Mouse (Mus musculus): ENCODE measurements around the gene Sorcs3. TPM values are rescaled to one million over a fixed set of nuclear protein-coding genes. Genes with fewer than 3 reads are reported as not detected.

Gene Sorcs3
- polyA plus RNA-seq, 1 experiment from 2014 or later = 0.05 TPM

DNA sequence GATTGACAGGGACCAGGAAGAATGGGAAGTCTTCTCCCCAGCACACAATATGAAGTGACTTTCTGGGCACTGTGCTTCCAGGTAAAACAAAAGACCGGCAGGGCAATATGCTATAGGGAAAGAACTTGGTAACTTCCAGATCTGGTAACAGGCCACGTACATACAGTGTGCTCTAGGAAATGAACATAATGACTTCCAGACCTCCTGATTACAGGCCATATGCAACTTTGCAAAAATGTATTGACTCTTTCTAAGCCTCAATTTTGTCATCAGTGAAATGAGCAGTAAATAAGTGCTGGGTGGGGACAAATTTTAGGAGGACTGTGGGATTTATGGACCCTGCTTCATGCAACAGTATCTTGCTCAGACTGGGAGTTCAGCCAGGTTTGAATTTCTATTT, 88.4 kb downstream of the Sorcs3 start:
- ATAC-seq = no peak
- POLR2A ChIA-PET = no interaction called here
- CTCF ChIA-PET = no interaction called here
- TF ChIP-seq CTCF (IDR thresholded peaks at IDR 0.05) = no peak
- peaks cover 8% of the 10 kb centered on the region for H3K27me3 ChIP-seq
- in situ Hi-C loops (cut with MboI; ENCODE audit: low pct_unique_long_range_greater_than_20kb) = no loop called here
- DNase-seq (ENCODE audit: low read depth, low spot score) = no peak

DNA sequence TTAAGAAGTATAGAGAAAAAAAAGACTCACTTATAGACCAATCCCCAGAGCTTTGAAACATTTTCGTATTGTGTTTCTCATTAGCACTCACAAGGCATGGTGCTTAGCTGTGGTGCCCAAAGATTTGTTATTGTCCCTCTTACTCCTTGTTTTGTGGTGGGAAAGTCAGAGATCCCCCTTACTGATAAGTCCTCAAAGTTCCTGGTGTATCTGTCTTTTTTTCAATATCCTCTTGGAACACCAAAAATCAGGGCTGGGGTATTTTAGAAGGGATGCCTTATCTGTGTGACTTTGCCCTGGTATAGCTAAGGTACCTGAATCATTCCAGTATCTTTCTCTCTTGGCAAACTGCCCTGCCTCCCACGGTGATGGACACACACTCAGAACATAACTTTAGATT, 92.6 kb downstream of the Sorcs3 start:
- in situ Hi-C loops (cut with MboI; ENCODE audit: low pct_unique_long_range_greater_than_20kb) = no loop called here
- ChIA-PET CTCF (no interaction called here), POLR2A (no interaction called here)
- DNase-seq (ENCODE audit: low read depth, low spot score) = no peak
- H3K27me3 ChIP-seq = peaks cover 11% of the 10 kb centered on the region
- no peak for ATAC-seq
- TF ChIP-seq CTCF (IDR thresholded peaks at IDR 0.05) = no peak

GRCm38 (mm10) chr19:48300440-48301231, 94.8 kb downstream of the Sorcs3 start:
- DNase-seq (ENCODE audit: low read depth, low spot score) (no peak), ATAC-seq (no peak)
- in situ Hi-C loops (cut with MboI; ENCODE audit: low pct_unique_long_range_greater_than_20kb) = no loop called here
- H3K27me3 ChIP-seq = peaks cover 11% of the 10 kb centered on the region
- CTCF ChIA-PET = no interaction called here
- no peak for TF ChIP-seq CTCF (IDR thresholded peaks at IDR 0.05)
- POLR2A ChIA-PET = no interaction called here

GRCm38 (mm10) chr19:48301300-48301699, 95.5 kb downstream of the Sorcs3 start:
- no peak for ATAC-seq
- no peak for TF ChIP-seq CTCF (IDR thresholded peaks at IDR 0.05)
- POLR2A ChIA-PET = no interaction called here
- no peak for DNase-seq (ENCODE audit: low read depth, low spot score)
- peaks cover 11% of the 10 kb centered on the region for H3K27me3 ChIP-seq
- in situ Hi-C loops (cut with MboI; ENCODE audit: low pct_unique_long_range_greater_than_20kb) = no loop called here
- CTCF ChIA-PET = no interaction called here

- CTCF ChIA-PET = interaction anchor here (1.0 kb wide), 1 partner anchor 17 kb away, joined by 4 read pairs; no protein-coding TSS in a partner anchor
- POLR2A ChIA-PET = no interaction called here
- H3K27me3 ChIP-seq = peaks cover 4% of the 10 kb centered on the region
- DNase-seq (ENCODE audit: low read depth, low spot score) (no peak), ATAC-seq (no peak)
- TF ChIP-seq CTCF (IDR thresholded peaks at IDR 0.05) = no peak
- in situ Hi-C loops (cut with MboI; ENCODE audit: low pct_unique_long_range_greater_than_20kb) = no loop called here
Observed at GRCm38 (mm10) chr19:48308341-48308740, 102.5 kb downstream of the Sorcs3 start.

GRCm38 (mm10) chr19:48309531-48310337, 103.9 kb downstream of the Sorcs3 start:
- CTCF ChIA-PET = no interaction called here
- DNase-seq (ENCODE audit: low read depth, low spot score) (no peak), ATAC-seq (no peak)
- POLR2A ChIA-PET = no interaction called here
- peaks cover 8% of the 10 kb centered on the region for H3K27me3 ChIP-seq
- in situ Hi-C loops (cut with MboI; ENCODE audit: low pct_unique_long_range_greater_than_20kb) = no loop called here
- TF ChIP-seq CTCF (IDR thresholded peaks at IDR 0.05) = no peak

DNA sequence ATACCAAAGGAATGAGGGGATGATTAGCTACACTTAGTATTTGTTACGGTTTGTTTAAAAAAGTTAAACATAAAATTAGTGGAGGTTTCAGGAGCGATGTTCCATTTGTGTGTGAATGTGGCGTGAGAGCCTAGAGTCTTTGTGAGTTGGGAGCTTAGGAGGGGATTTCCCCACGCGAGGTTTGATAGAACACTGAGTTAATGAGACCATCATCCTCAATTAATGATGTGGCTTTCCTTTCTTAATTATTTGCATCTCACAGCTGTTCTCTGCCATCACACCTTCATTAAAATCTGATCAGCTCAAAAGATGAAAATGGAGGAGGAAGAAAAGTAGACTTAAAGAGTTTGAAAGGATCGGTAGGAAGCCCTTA, 104.5 kb downstream of the Sorcs3 start:
- H3K27me3 ChIP-seq = peaks cover 14% of the 10 kb centered on the region
- ATAC-seq = no peak
- TF ChIP-seq CTCF (IDR thresholded peaks at IDR 0.05) = no peak
- no peak for DNase-seq (ENCODE audit: low read depth, low spot score)
- ChIA-PET POLR2A (no interaction called here), CTCF (no interaction called here)
- in situ Hi-C loops (cut with MboI; ENCODE audit: low pct_unique_long_range_greater_than_20kb) = no loop called here

GRCm38 (mm10) chr19:48313776-48314175, 108.0 kb downstream of the Sorcs3 start:
- ChIA-PET POLR2A (no interaction called here), CTCF (no interaction called here)
- H3K27me3 ChIP-seq = peaks cover 36% of the 10 kb centered on the region
- in situ Hi-C loops (cut with MboI; ENCODE audit: low pct_unique_long_range_greater_than_20kb) = no loop called here
- DNase-seq (ENCODE audit: low read depth, low spot score) (no peak), ATAC-seq (no peak)
- TF ChIP-seq CTCF (IDR thresholded peaks at IDR 0.05) = no peak

- POLR2A ChIA-PET = no interaction called here
- TF ChIP-seq CTCF (IDR thresholded peaks at IDR 0.05) = no peak
Observed at GRCm38 (mm10) chr19:48327115-48327514, 121.3 kb downstream of the Sorcs3 start.

DNA sequence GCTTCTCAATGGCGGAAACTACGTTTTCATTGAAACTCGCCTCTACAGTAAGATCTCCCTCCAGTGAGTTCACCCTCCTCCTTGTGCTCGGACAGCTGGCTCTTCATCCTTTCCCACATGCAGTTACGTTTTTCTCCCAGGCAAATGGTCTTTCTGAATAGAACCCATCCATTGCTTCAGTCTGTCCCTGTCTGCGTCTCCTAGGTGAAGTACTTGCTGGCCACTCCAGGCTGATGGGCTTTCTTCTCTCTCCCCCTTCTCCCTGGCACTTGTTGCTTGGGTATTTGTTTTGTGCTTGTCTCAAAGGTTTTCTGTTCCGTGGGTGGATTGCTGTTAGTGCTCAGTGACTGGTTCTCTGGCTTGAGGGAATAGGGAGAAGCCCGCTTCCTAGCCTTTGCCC, 122.3 kb downstream of the Sorcs3 start:
- ATAC-seq (no peak), DNase-seq (ENCODE audit: low read depth, low spot score) (no peak)
- peaks cover 5% of the 10 kb centered on the region for H3K27me3 ChIP-seq
- TF ChIP-seq CTCF (IDR thresholded peaks at IDR 0.05) = no peak
- ChIA-PET CTCF (no interaction called here), POLR2A (no interaction called here)
- in situ Hi-C loops (cut with MboI; ENCODE audit: low pct_unique_long_range_greater_than_20kb) = no loop called here

More at GRCm38 (mm10) chr19:48327115-48327514, 121.3 kb downstream of the Sorcs3 start:
- CTCF ChIA-PET = no interaction called here
- ATAC-seq (no peak), DNase-seq (ENCODE audit: low read depth, low spot score) (no peak)
- no peaks in the 10 kb centered on the region for H3K27me3 ChIP-seq
- in situ Hi-C loops (cut with MboI; ENCODE audit: low pct_unique_long_range_greater_than_20kb) = no loop called here

DNA sequence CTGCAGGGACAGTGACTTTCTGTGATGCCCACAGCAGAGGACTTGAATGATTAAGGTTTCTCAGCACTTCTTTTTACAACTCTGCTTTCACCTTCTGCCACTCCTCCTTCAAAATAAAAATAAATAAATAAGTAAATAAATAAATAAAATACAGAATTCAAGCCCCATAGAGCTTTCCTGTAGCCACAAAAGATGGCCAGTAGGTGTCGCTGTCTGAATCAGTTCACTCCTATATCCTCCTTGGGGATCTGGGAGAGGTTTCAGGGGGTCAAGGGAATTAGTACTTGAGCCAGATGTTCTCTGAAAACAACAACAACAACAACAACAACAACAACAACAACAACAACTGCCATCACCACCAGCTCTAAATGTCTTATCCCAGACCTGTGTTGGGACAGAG, 125.8 kb downstream of the Sorcs3 start:
- ATAC-seq (no peak), DNase-seq (ENCODE audit: low read depth, low spot score) (no peak)
- ChIA-PET POLR2A (no interaction called here), CTCF (interaction anchor here (0.6 to 1.9 kb wide), 6 partner anchors 9 to 622 kb away, joined by 3 to 4 read pairs (median 3); no protein-coding TSS in a partner anchor)
- peak; percentile 63 for TF ChIP-seq CTCF (IDR thresholded peaks at IDR 0.05)
- peaks cover 5% of the 10 kb centered on the region for H3K27me3 ChIP-seq
- in situ Hi-C loops (cut with MboI; ENCODE audit: low pct_unique_long_range_greater_than_20kb) = no loop called here
